Mouse (Mus musculus) ES-Bruce4 (cell line): ENCODE measurements around the gene Lrguk. TPM values are rescaled to one million over a fixed set of nuclear protein-coding genes. Genes with fewer than 3 reads are reported as not detected.
A peak's percentile ranks its signal among the peaks of the same experiment; 100 is the strongest.

Experiments used
- H3K27ac ChIP-seq: 2 replicates; pipeline ENCODE4 v1.5.1; 2012; ENCODE audit warnings: low read length, inconsistent platforms; ENCODE audit not compliant: insufficient read depth
- H3K27me3 ChIP-seq: 2 replicates; pipeline ENCODE4 v1.6.1; 2012; ENCODE audit warnings: mild to moderate bottlenecking, low read length, inconsistent platforms; ENCODE audit not compliant: control insufficient read depth, poor library complexity, insufficient read depth, severe bottlenecking
- H3K36me3 ChIP-seq: 2 replicates; pipeline ENCODE4 v1.6.1; 2012; ENCODE audit warnings: inconsistent platforms, mild to moderate bottlenecking, low read length, moderate library complexity; ENCODE audit not compliant: control insufficient read depth, poor library complexity, insufficient read depth, severe bottlenecking
- H3K4me1 ChIP-seq: one replicate; pipeline ENCODE4 v1.8.1; 2011; ENCODE audit warnings: low read length; ENCODE audit not compliant: control insufficient read depth, insufficient read depth
- H3K4me3 ChIP-seq: 2 replicates; pipeline ENCODE4 v1.5.1; 2011; ENCODE audit warnings: low read depth, mild to moderate bottlenecking, low read length
- H3K9ac ChIP-seq: 2 replicates; pipeline ENCODE4 v1.6.1; 2012; ENCODE audit warnings: low read depth, mild to moderate bottlenecking, inconsistent platforms; ENCODE audit not compliant: poor library complexity, severe bottlenecking
- H3K9me3 ChIP-seq: replicated peaks from 2 replicates; pipeline ENCODE4 v1.6.1; 2012; ENCODE audit warnings: mild to moderate bottlenecking, low read length, inconsistent platforms; ENCODE audit not compliant: control insufficient read depth, poor library complexity, insufficient read depth, severe bottlenecking
- CTCF ChIP-seq: IDR thresholded peaks from one replicate; pipeline ENCODE4 v1.8.1; 2011; ENCODE audit warnings: low read depth, low read length
- EP300 ChIP-seq: IDR thresholded peaks from 2 replicates; pipeline ENCODE4 v1.6.1; 2011; ENCODE audit warnings: low read depth, low read length; ENCODE audit not compliant: insufficient read depth
- POLR2A ChIP-seq: IDR thresholded peaks from one replicate; pipeline ENCODE4 v1.8.1; 2011; ENCODE audit warnings: low read length; ENCODE audit not compliant: insufficient read depth
- polyA plus RNA-seq: library from polyadenylated mRNA; stranded (reverse); fragments of >200 nt; gene quantifications from 2 replicates; pipeline ENCODE4 v1.2.4, GENCODE M21; 2011; ENCODE audit warnings: low read depth; ENCODE audit not compliant: missing spikeins, insufficient read depth, insufficient read length

The Lrguk gene
- 1.5 and 1.7 TPM in 2 replicates for polyA plus RNA-seq

GRCm38 (mm10) chr6:34028933-34029745, at the start of gene Lrguk:
TSS of gene Lrguk (plus strand) at chr6:34029448.
- Histone ChIP-seq H3K36me3 (no peaks in the 10 kb centered on the region), H3K4me3 (peak within 1 kb of the TSS; percentile 99), H3K4me1 (no peaks in the 10 kb centered on the region), H3K9me3 (no peaks in the 10 kb centered on the region), H3K27me3 (no peaks in the 10 kb centered on the region), H3K27ac (no peak within 1 kb of the TSS), H3K9ac (peak within 1 kb of the TSS; percentile 79)
- TF ChIP-seq CTCF (no peak), EP300 (no peak), POLR2A (no peak)

- TF ChIP-seq POLR2A (no peak), EP300 (no peak), CTCF (no peak)
- Histone ChIP-seq H3K27ac (no peak overlapping the region), H3K4me3 (no peak overlapping the region), H3K27me3 (no peaks in the 10 kb centered on the region), H3K36me3 (no peaks in the 10 kb centered on the region), H3K4me1 (peaks cover 1% of the 10 kb centered on the region), H3K9me3 (peaks cover 5% of the 10 kb centered on the region; the same call in 1 of the 2 replicates), H3K9ac (no peak overlapping the region)
These were observed 46.5 kb upstream of the Lrguk start for GRCm38 (mm10) chr6:33982709-33983108.

- TF ChIP-seq EP300 (no peak), CTCF (no peak), POLR2A (no peak)
- Histone ChIP-seq H3K27me3 (no peaks in the 10 kb centered on the region), H3K27ac (no peak overlapping the region), H3K4me1 (peaks cover 1% of the 10 kb centered on the region), H3K9ac (no peak overlapping the region), H3K9me3 (peaks cover 5% of the 10 kb centered on the region; the same call in 1 of the 2 replicates), H3K4me3 (no peak overlapping the region), H3K36me3 (no peaks in the 10 kb centered on the region)
These were observed 42.1 kb upstream of the Lrguk start for GRCm38 (mm10) chr6:33987132-33987531.

- H3K27ac ChIP-seq = no peak overlapping the region
- TF ChIP-seq EP300 (no peak), POLR2A (no peak), CTCF (no peak)
- no peak overlapping the region for H3K9ac ChIP-seq
- H3K9me3 ChIP-seq = no peaks in the 10 kb centered on the region
- H3K36me3 ChIP-seq = no peaks in the 10 kb centered on the region
- H3K27me3 ChIP-seq = no peaks in the 10 kb centered on the region
- H3K4me3 ChIP-seq = no peak overlapping the region
- H3K4me1 ChIP-seq = peaks cover 5% of the 10 kb centered on the region
These were observed 36.8 kb upstream of the Lrguk start for GRCm38 (mm10) chr6:33992213-33993034.

- Histone ChIP-seq H3K9ac (no peak overlapping the region), H3K9me3 (no peaks in the 10 kb centered on the region), H3K27ac (no peak overlapping the region), H3K27me3 (no peaks in the 10 kb centered on the region), H3K4me1 (peaks cover 5% of the 10 kb centered on the region), H3K4me3 (no peak overlapping the region), H3K36me3 (no peaks in the 10 kb centered on the region)
- TF ChIP-seq POLR2A (no peak), EP300 (no peak), CTCF (no peak)
These were observed 35.4 kb upstream of the Lrguk start for GRCm38 (mm10) chr6:33993842-33994241.

GRCm38 (mm10) chr6:33998590-33998989, 30.7 kb upstream of the Lrguk start:
- no peak for TF ChIP-seq POLR2A
- TF ChIP-seq CTCF = no peak
- no peak for TF ChIP-seq EP300
- H3K27ac ChIP-seq = no peak overlapping the region
- no peaks in the 10 kb centered on the region for H3K27me3 ChIP-seq
- no peak overlapping the region for H3K9ac ChIP-seq
- H3K4me3 ChIP-seq = no peak overlapping the region
- no peaks in the 10 kb centered on the region for H3K36me3 ChIP-seq
- no peaks in the 10 kb centered on the region for H3K9me3 ChIP-seq
- H3K4me1 ChIP-seq = peaks cover 2% of the 10 kb centered on the region
